Mouse (Mus musculus) lung, adult 2 months (tissue): ENCODE data around the gene Nos2.

Source experiments
- CTCF ChIP-seq: fragments of 200-500 bp; IDR thresholded peaks from 2 replicates; pipeline ENCODE4 v1.5.1; 2011; ENCODE audit warnings: mild to moderate bottlenecking, low read length, control low read depth; ENCODE audit not compliant: insufficient read depth
- POLR2A ChIP-seq: fragments of 200-500 bp; IDR thresholded peaks from 2 replicates; pipeline ENCODE4 v1.6.1; 2011; ENCODE audit warnings: low read depth, mild to moderate bottlenecking, control low read depth, low read length, borderline replicate concordance; ENCODE audit errors: extremely low read depth

- TF ChIP-seq POLR2A = no peak
- no peak for TF ChIP-seq CTCF
These were observed 4.3 kb downstream of the Nos2 start for GRCm38 (mm10) chr11:78924916-78925315.
